Mouse (Mus musculus) adrenal gland, postnatal 14 days (tissue): ENCODE results near the gene Ptpre. TPM values are rescaled to one million over a fixed set of nuclear protein-coding genes. Genes with fewer than 3 reads are reported as not detected.
"Not testable (repeated sequence)": the region's sequence is repeated elsewhere in the genome, so short reads cannot be mapped to it uniquely, and the experiment has no call there.

Experiments
- DNase-seq: peaks from one replicate; pipeline ENCODE4 v3.0.0; 2021; ENCODE audit warnings: mixed read lengths
- total RNA-seq: library from RNA; stranded (reverse); gene quantifications from 2 replicates; pipeline ENCODE4 v1.2.3, GENCODE M21; 2021

Ptpre gene
- total RNA-seq, 1 experiment from 2014 or later: 4.4 TPM

GRCm38 (mm10) chr7:135641698-135642507, 104.6 kb downstream of the Ptpre start:
- peak; percentile 47 for DNase-seq

DNA sequence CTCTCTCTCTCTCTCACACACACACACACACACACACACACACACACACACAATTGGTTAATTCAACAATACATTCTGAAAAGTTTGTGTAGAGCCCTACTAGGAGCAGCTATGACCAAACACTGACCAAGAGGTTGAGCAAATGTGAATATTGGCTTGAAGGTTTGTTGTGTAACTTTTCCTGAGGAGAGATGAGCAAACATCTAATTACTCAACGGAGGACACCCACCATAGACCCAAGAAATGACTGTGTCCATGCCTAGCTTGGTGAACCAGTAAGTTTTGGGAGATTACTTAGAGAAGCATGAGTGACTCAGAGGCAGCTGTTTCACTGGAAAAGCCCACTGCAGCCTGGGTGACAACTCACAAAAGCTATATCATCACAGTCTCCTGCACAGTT, 107.2 kb downstream of the Ptpre start:
- DNase-seq: no peak

DNA sequence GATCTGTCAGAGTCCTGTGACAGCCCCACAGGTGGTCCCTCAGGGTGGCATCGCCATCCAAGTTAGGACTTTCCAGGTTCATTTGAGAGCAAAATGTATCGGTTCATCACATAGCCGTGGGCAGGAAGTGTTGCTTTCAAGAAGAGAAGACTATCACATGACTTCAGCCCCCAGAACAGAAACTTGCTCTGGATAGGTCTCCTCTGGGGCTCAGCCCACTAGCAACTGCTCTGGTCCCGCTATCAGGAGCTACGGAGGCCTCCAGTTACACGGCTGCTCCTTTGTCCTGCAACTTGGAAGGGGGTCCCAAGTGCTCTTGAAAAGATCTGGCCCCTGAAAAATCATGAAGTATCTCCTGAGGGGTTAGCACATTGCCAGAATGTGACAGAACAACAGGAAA, 109.7 kb downstream of the Ptpre start:
- no peak for DNase-seq

- no peak for DNase-seq
Observed at GRCm38 (mm10) chr7:135648821-135649220, 111.5 kb downstream of the Ptpre start.

GRCm38 (mm10) chr7:135649306-135649705, 112.0 kb downstream of the Ptpre start:
- DNase-seq: no peak

DNA sequence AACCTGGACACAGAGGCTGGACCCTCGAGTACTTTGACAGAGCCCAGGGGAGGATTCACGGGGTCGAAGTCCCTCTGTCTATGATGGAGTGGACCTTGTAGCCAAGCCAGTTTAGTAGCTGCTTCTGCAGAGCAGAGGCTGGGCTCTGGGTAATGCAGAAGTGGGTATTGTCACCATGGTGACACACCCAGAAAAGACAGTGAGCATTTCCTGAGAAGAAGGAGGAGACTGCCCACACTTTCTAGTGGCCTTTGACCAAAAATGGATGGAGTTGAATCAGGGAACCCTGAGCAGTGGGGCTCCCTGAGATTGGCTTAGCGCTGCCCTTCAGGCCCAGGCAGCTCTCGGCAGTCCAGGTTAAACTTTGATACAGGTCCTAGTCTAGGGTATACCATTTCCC, 112.8 kb downstream of the Ptpre start:
- DNase-seq: no peak

- peak; percentile 17 for DNase-seq
Observed at GRCm38 (mm10) chr7:135651831-135652511, 114.7 kb downstream of the Ptpre start.

GRCm38 (mm10) chr7:135652781-135653180, 115.5 kb downstream of the Ptpre start:
- no peak for DNase-seq

DNA sequence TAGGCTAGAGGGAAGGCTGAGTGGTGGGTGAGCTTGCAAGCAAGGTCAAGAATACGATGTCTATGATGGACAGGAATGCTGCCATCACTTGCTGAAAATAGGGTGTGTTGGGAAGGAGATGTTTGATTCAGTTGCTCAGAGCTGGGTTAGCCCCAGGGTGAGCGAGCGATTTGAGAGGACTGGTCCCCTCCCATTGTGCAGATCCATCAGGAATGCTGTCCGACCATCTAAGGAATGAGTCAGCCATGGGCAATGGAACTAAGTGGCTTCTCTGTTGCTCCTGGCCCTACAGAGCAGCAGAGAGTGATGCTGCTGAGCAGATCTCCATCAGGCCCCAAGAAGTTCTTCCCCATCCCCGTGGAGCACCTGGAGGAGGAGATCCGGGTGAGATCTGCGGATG, 116.3 kb downstream of the Ptpre start:
- DNase-seq: no peak

DNA sequence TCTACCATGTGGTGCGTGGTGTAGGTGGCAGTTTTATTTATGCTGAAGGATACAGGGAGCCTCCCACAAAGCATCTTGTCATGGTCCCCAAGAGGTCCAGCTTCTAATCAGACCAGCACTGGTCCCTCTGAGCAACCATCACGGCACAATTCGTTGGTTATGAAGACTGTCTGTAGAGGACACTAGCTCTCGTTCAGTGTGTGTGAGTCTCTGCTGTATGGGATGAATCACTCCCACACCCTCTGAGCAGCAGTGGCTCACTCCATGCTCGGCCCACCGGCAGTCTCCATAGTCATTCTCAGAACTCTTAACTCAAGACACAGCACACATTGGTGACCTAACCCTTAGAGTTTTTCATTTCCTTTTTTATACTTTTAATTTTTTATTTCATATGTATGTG, 117.0 kb downstream of the Ptpre start:
- no peak for DNase-seq

GRCm38 (mm10) chr7:135655113-135655512, 117.8 kb downstream of the Ptpre start:
- no peak for DNase-seq

DNA sequence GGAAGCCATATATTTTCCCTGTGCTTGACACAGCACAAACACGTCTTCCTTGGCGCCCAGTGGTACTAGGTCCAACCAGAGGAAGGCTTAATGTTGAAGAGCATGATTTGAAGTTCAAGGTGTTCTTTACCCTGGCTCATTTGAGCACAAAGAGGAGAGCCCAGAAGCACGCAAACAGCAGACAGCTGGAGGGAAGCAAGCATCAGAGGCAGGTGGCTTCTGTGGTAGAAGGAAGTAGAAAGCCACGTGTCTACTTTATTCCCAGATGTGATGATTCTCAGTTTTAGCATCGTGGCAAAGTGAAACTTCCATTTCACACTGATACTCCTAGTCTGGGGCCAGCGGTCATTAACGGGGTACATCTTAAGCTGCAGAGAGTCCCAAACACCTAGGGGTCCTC, 120.9 kb downstream of the Ptpre start:
- no peak for DNase-seq

DNA sequence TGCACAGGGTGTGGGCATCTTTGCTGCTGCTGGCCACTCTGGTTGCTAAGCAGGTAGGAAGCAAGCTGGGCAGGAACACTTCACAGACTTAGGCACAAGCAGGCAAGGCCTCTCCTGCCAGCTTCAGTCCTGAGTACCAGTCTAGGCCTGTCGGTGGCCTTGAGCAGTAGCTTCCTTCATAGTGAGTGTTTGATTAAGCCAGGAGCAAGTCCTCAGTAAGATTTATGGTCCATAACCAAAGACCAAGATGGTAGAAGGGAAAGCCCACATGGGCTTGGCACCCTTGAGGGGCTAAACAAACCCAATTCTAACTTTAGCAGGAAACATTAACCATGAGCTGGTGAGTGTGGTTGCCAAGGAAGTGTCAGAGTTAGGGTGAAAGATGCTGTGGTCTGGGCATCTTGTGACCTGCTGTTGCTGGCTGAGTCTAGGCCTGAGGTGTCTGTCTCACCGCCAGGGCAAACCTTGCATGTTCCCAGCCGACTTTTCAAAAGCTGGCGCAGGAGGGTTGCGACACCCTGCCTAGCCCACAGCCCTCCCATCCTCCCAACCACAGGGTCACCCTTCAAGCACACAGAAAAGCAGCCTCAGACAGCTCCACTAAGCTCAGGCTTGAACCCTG, 122.1 kb downstream of the Ptpre start:
- DNase-seq: no peak

GRCm38 (mm10) chr7:135660314-135660713, 123.0 kb downstream of the Ptpre start:
- DNase-seq: no peak

- peak; percentile 63 for DNase-seq
Observed at GRCm38 (mm10) chr7:135664211-135664610, 126.9 kb downstream of the Ptpre start.

DNA sequence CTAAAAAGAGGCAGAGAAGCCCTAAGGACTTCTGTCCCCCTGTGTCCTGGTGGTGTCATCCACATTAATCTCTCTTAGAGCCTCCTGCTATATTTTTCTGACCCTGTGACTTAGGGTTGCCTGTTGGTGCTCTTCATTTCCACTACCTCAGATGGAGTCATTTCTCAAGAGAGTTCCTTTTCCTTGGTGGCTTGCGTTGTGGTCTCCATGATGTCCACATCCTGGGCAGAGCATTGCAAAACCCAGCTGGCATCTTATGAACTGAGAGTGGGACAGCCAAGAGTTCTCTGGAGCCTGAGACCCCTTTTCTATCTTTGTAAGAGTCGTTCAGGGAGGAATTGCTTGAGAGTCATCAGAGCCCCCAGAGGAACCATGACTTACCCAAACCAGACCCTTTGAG, 129.0 kb downstream of the Ptpre start:
- DNase-seq: no peak

DNA sequence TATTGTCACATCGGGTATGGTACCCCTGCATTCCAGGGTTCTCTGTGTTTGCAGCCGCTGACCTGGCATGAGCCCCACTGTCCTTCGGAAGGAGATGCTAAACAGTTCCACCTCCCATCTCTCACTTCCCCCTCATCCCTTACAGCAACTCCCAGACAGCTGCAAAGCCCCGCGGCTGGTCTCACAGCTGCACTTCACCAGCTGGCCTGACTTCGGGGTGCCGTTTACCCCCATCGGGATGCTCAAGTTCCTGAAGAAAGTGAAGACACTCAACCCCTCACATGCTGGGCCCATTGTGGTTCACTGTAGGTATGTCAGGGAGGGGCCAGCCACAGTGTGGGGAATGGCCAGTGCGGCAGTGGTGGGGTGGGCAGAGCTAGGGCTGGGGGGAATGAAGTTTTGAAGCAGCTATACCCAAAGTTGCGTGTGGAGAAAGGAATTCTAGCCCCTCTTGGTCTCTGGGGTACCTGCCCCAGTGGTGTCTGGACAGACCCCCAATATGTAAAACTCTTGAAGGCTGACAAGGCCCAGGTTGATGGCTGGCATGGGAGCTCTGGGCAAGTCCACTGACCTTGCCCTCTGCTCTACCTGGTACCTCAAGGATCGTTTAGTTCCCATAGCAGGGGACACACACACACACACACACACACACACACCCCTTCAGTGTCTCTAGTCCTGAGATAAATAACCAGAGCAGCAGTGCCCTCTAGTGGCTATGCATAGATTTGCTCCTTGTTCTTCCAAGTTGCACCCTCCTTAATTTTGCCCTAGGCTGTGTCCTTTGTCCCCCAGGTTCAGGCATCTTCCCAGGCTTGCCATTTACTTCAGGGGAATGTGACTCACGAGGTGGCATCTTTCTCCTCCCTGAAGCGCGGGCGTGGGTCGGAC, 131.8 kb downstream of the Ptpre start:
- peak; percentile 77 for DNase-seq

- peak; percentile 24 for DNase-seq
Observed at GRCm38 (mm10) chr7:135673576-135673975, 136.3 kb downstream of the Ptpre start.

DNA sequence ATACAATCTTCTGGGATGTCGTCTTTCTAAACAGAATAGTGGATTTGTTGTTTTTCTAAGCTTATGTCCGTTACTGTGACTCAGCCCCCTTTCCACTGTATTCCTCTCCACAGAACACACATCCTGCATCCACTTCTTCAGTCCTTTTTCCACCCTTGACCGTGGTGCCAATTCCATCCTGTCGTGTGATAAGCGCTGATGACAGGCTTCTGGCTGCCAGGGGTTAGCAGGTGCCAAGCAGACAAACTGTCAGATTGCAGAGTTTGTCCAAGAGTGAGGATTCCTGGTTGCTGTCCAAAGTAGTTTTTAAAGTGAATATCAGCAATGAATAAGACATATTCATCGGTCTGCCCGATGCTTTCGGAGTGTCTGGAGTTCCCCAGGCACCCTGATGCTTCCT, 139.4 kb downstream of the Ptpre start:
- DNase-seq: no peak

DNA sequence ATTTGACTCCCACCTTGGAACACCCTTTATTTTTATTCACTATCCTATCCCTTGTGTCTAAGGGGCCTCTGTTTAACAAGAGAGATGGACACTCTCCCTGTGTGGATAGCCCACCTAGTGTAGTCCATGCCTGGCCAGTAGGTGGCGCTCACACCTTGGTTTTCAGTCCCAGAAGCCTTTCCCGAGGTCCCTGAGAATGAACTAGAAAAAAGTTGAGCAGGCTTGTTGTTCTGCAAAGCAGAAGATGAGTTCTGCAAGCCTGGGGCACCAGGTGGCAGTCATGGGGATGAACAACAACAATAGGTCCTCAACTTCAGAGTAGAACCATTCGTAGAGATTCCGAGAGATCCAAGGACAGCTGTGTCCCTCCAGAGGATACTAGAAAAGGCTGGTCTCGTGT, 143.1 kb downstream of the Ptpre start:
- DNase-seq: peak; percentile 81

DNA sequence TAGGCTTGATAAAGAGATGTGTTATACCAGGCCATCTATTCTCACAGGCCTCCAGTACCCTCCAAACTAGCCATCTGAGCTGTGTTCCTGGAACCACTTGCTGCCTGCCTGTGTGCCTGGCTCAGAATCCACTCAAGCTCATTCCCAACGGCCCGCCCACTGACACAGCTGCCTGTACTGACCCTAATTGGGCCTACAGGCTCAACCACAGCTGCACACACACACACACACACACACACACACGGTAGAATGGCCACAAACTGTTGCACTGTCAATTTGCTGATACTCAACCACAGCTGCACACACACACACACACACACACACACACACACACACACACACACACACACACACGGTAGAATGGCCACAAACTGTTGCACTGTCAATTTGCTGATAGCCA, 146.8 kb downstream of the Ptpre start:
- not testable (repeated sequence) for DNase-seq

DNA sequence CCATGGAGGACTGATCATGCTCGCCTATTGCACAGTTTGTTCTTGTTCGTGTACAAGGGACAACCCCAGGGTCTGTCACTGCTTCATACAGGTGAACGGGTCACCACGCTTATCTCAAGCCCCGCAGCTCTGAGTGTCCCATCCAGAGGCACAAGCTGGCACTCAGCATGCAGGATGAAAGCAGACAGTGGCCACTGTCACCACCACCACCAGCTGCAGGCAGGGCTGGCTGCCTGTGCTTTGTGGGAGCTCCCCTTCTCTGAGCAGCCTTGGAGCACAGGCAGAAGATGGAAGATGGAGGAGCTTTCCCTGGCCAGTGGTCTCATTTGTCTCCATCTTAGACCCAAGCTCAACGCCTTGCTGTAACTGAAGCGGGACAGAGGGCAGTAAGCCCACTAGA, 147.7 kb downstream of the Ptpre start:
- DNase-seq: no peak
